Mouse (Mus musculus): ENCODE results near the gene Ift80.

GRCm38 (mm10) chr3:69008873-69009272, 4.5 kb upstream of the Ift80 start:
- no peak for TF ChIP-seq CTCF (IDR thresholded peaks at IDR 0.05; ENCODE audit: low read depth, low read length)
- TF ChIP-seq TAL1 (conservative IDR thresholded peaks at IDR 0.05; ENCODE audit: low read depth, low read length): no peak
- TF ChIP-seq GATA1 (IDR thresholded peaks at IDR 0.05; ENCODE audit: borderline replicate concordance, low read length): no peak
- TF ChIP-seq GATA2 (IDR thresholded peaks at IDR 0.05; ENCODE audit: borderline replicate concordance, low read depth, low read length): no peak
- no peak for TF ChIP-seq POLR2AphosphoS5 (IDR thresholded peaks at IDR 0.05; ENCODE audit: insufficient replicate concordance, low read depth, low read length)

All from G1E (cell line).